In the genomic region with DNA sequence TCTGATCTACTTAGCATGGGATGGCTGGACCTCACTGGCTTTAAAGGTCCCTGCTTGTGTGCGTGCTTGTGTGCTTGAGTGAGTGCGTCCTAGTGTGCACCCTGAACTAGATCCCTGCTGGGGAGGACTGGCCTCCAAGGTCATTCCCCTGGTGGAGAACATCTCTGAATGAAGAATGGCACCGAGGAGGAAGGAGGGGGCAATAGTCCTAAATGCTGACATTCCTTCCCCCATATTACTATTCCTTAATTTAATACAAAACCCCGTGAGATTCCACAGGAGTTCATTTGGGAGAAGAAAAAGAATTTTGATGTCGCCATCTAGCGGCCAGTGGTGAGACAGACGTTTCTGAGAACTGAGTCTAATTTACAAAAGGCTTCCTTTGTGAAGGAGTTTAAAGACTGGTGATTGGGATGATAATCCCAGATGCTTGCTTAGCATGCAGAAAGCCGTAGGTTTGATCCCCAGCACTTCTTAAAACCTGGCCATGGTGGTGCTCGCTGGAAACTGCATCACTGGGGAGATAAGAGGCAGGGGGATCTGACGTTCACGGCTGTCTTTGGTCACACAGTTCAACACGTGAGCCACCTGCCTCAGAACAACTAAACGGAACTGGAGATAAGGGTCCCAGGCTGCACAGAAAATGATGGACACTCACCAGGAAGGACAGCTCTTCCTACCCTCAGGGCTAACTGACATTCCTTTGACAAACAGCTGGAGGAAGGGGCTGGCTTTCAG, we compare ENCODE assay signal across 8 mouse cellular contexts. TPM values are rescaled to one million over a fixed set of nuclear protein-coding genes. Genes with fewer than 3 reads are reported as not detected.
A peak's percentile ranks its signal among the peaks of the same experiment; 100 is the strongest.
DNase-seq lines count a peak whose midpoint lies in the region; ATAC-seq lines count a peak whose summit lies in the region.
"Not testable (repeated sequence)": the region's sequence is repeated elsewhere in the genome, so short reads cannot be mapped to it uniquely, and the experiment has no call there.

No protein-coding gene starts in this region.

- not testable (repeated sequence) for H3K9ac ChIP-seq in heart, embryonic 11.5 days (ENCODE audit: low read depth, low read length); kidney, embryonic 14.5 days (ENCODE audit: low read depth, low read length); limb, embryonic 13.5 days; midbrain, embryonic 14.5 days (replicated peaks; ENCODE audit: low read length)

- DNase-seq in 3T3-L1 (ENCODE audit: low read depth, low spot score): peak; percentile 98
- DNase-seq in brain, embryonic 18.5 days (ENCODE audit: low read depth, low spot score): peak; percentile 70
- DNase-seq in midbrain, embryonic 14.5 days: peak; percentile 95
- peak; percentile 55 to 57 for DNase-seq in spleen, postnatal 14 days (ENCODE audit: low spot score in 2 of 2)

- WGBS in heart, embryonic 11.5 days (ENCODE audit: insufficient replicate concordance): 34% methylated on average over 13 of the region's 13 CpGs
- WGBS in kidney, embryonic 14.5 days: 43% methylated on average over 13 of the region's 13 CpGs
- WGBS in limb, embryonic 13.5 days: 46% methylated on average over 13 of the region's 13 CpGs
- WGBS in midbrain, embryonic 14.5 days: 45% methylated on average over 13 of the region's 13 CpGs

- H3K4me1 ChIP-seq in heart, embryonic 11.5 days (ENCODE audit: control insufficient read depth, insufficient read depth, low read length); kidney, embryonic 14.5 days (ENCODE audit: control insufficient read depth, insufficient read depth, low read length); limb, embryonic 13.5 days; midbrain, embryonic 14.5 days (ENCODE audit: control insufficient read depth, insufficient read depth, low read length): not testable (repeated sequence)

- not testable (repeated sequence) for H3K9me3 ChIP-seq in heart, embryonic 11.5 days (replicated peaks; ENCODE audit: control insufficient read depth, low read length); kidney, embryonic 14.5 days (ENCODE audit: control insufficient read depth, low read length); limb, embryonic 13.5 days; midbrain, embryonic 14.5 days (ENCODE audit: control insufficient read depth, low read length)

- H3K4me2 ChIP-seq in heart, embryonic 11.5 days; kidney, embryonic 14.5 days (replicated peaks; ENCODE audit: low read depth, low read length); limb, embryonic 13.5 days (replicated peaks); midbrain, embryonic 14.5 days (ENCODE audit: low read length): not testable (repeated sequence)

- H3K27me3 ChIP-seq in heart, embryonic 11.5 days (ENCODE audit: control insufficient read depth, insufficient read depth, low read length); kidney, embryonic 14.5 days (ENCODE audit: control insufficient read depth, insufficient read depth, low read length); limb, embryonic 13.5 days; midbrain, embryonic 14.5 days (ENCODE audit: control insufficient read depth, insufficient read depth, low read length): not testable (repeated sequence)

- not testable (repeated sequence) for H3K36me3 ChIP-seq in heart, embryonic 11.5 days (ENCODE audit: control insufficient read depth, insufficient read depth, low read length); kidney, embryonic 14.5 days (ENCODE audit: control insufficient read depth, insufficient read depth, low read length); limb, embryonic 13.5 days; midbrain, embryonic 14.5 days (ENCODE audit: control insufficient read depth, insufficient read depth, low read length)

- ATAC-seq in erythroid progenitor cell, adult 5-6 weeks (replicated peaks; ENCODE audit: low FRiP score, poor library complexity, severe bottlenecking): peak; percentile 88
- peak; percentile 84 for ATAC-seq in heart, embryonic 11.5 days (replicated peaks; ENCODE audit: insufficient number of reproducible peaks, low FRiP score, low TSS enrichment)
- peak; percentile 96 for ATAC-seq in kidney, embryonic 14.5 days (ENCODE audit: low FRiP score, low TSS enrichment)
- ATAC-seq in limb, embryonic 13.5 days (ENCODE audit: low FRiP score, low read depth): peak; percentile 90
- ATAC-seq in midbrain, embryonic 14.5 days (ENCODE audit: low FRiP score, low TSS enrichment): peak; percentile 89

- not testable (repeated sequence) for H3K27ac ChIP-seq in heart, embryonic 11.5 days (ENCODE audit: low read depth, low read length); kidney, embryonic 14.5 days (ENCODE audit: low read depth, low read length); limb, embryonic 13.5 days; midbrain, embryonic 14.5 days (replicated peaks; ENCODE audit: low read depth, low read length)

- H3K4me3 ChIP-seq in heart, embryonic 11.5 days (ENCODE audit: low read depth, low read length); kidney, embryonic 14.5 days (ENCODE audit: low read length); limb, embryonic 13.5 days; midbrain, embryonic 14.5 days (replicated peaks; ENCODE audit: low read depth, low read length): not testable (repeated sequence)

RNA-seq across cellular contexts. Expression of a gene that starts 26.2 kb away (rescaled TPM):
- total RNA-seq in erythroid progenitor cell, adult 5-6 weeks (2015; ENCODE audit: low replicate concordance): not detected in 2 replicates
- total RNA-seq in erythroid progenitor cell, adult 5-6 weeks (2017; ENCODE audit: low replicate concordance): not detected in 2 replicates
- not detected in 2 replicates for polyA plus RNA-seq in heart, embryonic 11.5 days (2014; fragmentation: Nextera tagmentation; extraction: Ambion mirVana)
- polyA plus RNA-seq in kidney, embryonic 14.5 days (2014; fragmentation: Nextera tagmentation; extraction: Ambion mirVana): not detected in 2 replicates
- not detected in 2 replicates for polyA plus RNA-seq in limb, embryonic 13.5 days (2015; fragmentation: Nextera tagmentation; extraction: Ambion mirVana)
- polyA plus RNA-seq in midbrain, embryonic 14.5 days (2014; fragmentation: Nextera tagmentation; extraction: Ambion mirVana): 0.17 TPM in 1 of 2 replicates, not detected in the other
